Mouse (Mus musculus): ENCODE results near the gene Ncoa3.

DNA sequence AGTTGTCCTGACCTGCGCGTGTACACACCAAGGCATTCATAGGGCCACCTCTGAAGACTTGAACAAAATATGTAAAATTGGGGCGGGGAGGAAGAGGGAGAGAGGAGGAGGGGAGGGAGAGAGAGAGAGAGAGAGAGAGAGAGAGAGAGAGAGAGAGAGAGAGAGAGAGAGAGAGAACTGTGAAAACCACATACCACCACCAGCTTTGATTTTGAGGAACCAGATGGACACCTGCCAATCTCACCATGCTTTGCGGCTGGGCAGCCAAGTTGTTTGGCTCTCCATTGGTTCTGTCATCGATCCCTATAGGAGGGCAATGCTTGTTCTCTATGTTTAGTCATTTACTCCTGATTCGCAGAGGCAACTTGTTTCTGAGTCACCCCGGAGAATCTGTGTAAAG is 21.7 kb upstream of the Ncoa3 start:
- TF ChIP-seq ZNF384 (IDR thresholded peaks at IDR 0.05; ENCODE audit: low read depth, low read length) (no peak), CHD2 (IDR thresholded peaks at IDR 0.05; ENCODE audit: low read depth, low read length) (no peak), ZC3H11A (IDR thresholded peaks at IDR 0.05; ENCODE audit: borderline replicate concordance, low read depth, low read length) (no peak), HCFC1 (IDR thresholded peaks at IDR 0.05; ENCODE audit: borderline replicate concordance, insufficient read depth, low read length) (no peak), MAFK (IDR thresholded peaks at IDR 0.05; ENCODE audit: insufficient read depth, low read depth, low read length) (no peak)

All from ES-E14 (cell line).